Mouse (Mus musculus): ENCODE measurements around the gene Ncoa4. TPM values are rescaled to one million over a fixed set of nuclear protein-coding genes. Genes with fewer than 3 reads are reported as not detected.

The Ncoa4 gene
- polyA plus RNA-seq (2014; fragmentation: Illumina TruSeq; extraction: RNeasy Lipid Tissue Mini Kit (QIAGEN cat#74804); ENCODE audit: low read depth, low replicate concordance) = 228 TPM

GRCm38 (mm10) chr14:32159690-32160246, at the start of gene Ncoa4:
Gene Ncoa4, plus strand, starts transcription at chr14:32159865.

GRCm38 (mm10) chr14:32141723-32142122, 17.9 kb upstream of the Ncoa4 start, which contains the start of gene Msmb:
Gene Msmb, plus strand, starts transcription at chr14:32142023.

GRCm38 (mm10) chr14:32201791-32202451, 42.3 kb downstream of the Ncoa4 start, which contains the start of the genes Timm23 and Parg:
Gene Timm23, minus strand, starts transcription at chr14:32201898.
Gene Parg, plus strand, starts transcription at chr14:32201949.

Other genes starting within 250 kb of the Ncoa4 start
- gene Galnt15, start 130.9 kb upstream of the Ncoa4 start, polyA plus RNA-seq (2014; fragmentation: Illumina TruSeq; extraction: RNeasy Lipid Tissue Mini Kit (QIAGEN cat#74804); ENCODE audit: low read depth, low replicate concordance) = 5.3 TPM
- gene Oxnad1, start 74.5 kb upstream of the Ncoa4 start, polyA plus RNA-seq (2014; fragmentation: Illumina TruSeq; extraction: RNeasy Lipid Tissue Mini Kit (QIAGEN cat#74804); ENCODE audit: low read depth, low replicate concordance) = 58.3 TPM
- gene Dph3, start 74.1 kb upstream of the Ncoa4 start, polyA plus RNA-seq (2014; fragmentation: Illumina TruSeq; extraction: RNeasy Lipid Tissue Mini Kit (QIAGEN cat#74804); ENCODE audit: low read depth, low replicate concordance) = 51.0 TPM
- not detected for gene Msmb, start 17.8 kb upstream of the Ncoa4 start, polyA plus RNA-seq (2014; fragmentation: Illumina TruSeq; extraction: RNeasy Lipid Tissue Mini Kit (QIAGEN cat#74804); ENCODE audit: low read depth, low replicate concordance)
- gene Timm23, start 42.0 kb downstream of the Ncoa4 start, polyA plus RNA-seq (2014; fragmentation: Illumina TruSeq; extraction: RNeasy Lipid Tissue Mini Kit (QIAGEN cat#74804); ENCODE audit: low read depth, low replicate concordance) = 92.7 TPM
- gene Parg, start 42.1 kb downstream of the Ncoa4 start, polyA plus RNA-seq (2014; fragmentation: Illumina TruSeq; extraction: RNeasy Lipid Tissue Mini Kit (QIAGEN cat#74804); ENCODE audit: low read depth, low replicate concordance) = 49.2 TPM
- 0.09 TPM for gene Ogdhl, start 162.2 kb downstream of the Ncoa4 start, polyA plus RNA-seq (2014; fragmentation: Illumina TruSeq; extraction: RNeasy Lipid Tissue Mini Kit (QIAGEN cat#74804); ENCODE audit: low read depth, low replicate concordance)
- gene 1700024G13Rik, start 228.5 kb downstream of the Ncoa4 start, polyA plus RNA-seq (2014; fragmentation: Illumina TruSeq; extraction: RNeasy Lipid Tissue Mini Kit (QIAGEN cat#74804); ENCODE audit: low read depth, low replicate concordance) = not detected